Mouse (Mus musculus): ENCODE results near the gene Pik3cd.

GRCm38 (mm10) chr4:149732313-149732712 lies 29.9 kb upstream of the Pik3cd start:
- TF ChIP-seq CTCF (IDR thresholded peaks at IDR 0.05; ENCODE audit: low read depth, low read length) (no peak), POLR2A (IDR thresholded peaks at IDR 0.05; ENCODE audit: extremely low read depth, insufficient read depth, low read length) (no peak)
